7 mouse cellular contexts compared by ENCODE assay signal in genomic region chr10:26772624-26773540, GRCm38 (mm10). TPM values are rescaled to one million over a fixed set of nuclear protein-coding genes. Genes with fewer than 3 reads are reported as not detected.
DNase-seq lines count a peak whose midpoint lies in the region; ATAC-seq and TF ChIP-seq lines count a peak whose summit lies in the region.

No protein-coding gene starts in this region.

- peak overlapping the region; percentile 50 for H3K9ac ChIP-seq in hindbrain, postnatal 0 days (replicated peaks; ENCODE audit: low read length)

- H3K9me3 ChIP-seq in hindbrain, postnatal 0 days (ENCODE audit: low read length): no peaks in the 10 kb centered on the region

- H3K4me1 ChIP-seq in hindbrain, postnatal 0 days (ENCODE audit: insufficient read depth, low read length): 0 out of 2 replicates have a peak, but pooled peaks cover 3% of the 10 kb centered on the region

- H3K27me3 ChIP-seq in hindbrain, postnatal 0 days (ENCODE audit: insufficient read depth, low read length): no peaks in the 10 kb centered on the region

- DNase-seq in cerebellum, postnatal 36 days: peak; percentile 25 to 37
- DNase-seq in gastrocnemius, postnatal 10 days: peak; percentile 72
- DNase-seq in hindbrain, postnatal 0 days (ENCODE audit: low spot score): peak; percentile 90
- DNase-seq in left cerebral cortex, adult 8-10 months (ENCODE audit: low spot score in 2 of 2): peak; percentile 15 to 39
- peak; percentile 38 for DNase-seq in right cerebral cortex, postnatal 25 days

- ATAC-seq in activated CD4-positive, CD25-positive, alpha-beta regulatory T cell, adult 4 months: peak; percentile 45
- peak; percentile 91 for ATAC-seq in hindbrain, postnatal 0 days
- peak; percentile 41 for ATAC-seq in megakaryocyte, adult 5-6 weeks (ENCODE audit: poor library complexity, severe bottlenecking)

- TF ChIP-seq CTCF in hindbrain, postnatal 0 days (IDR thresholded peaks at IDR 0.05; ENCODE audit: low read depth): no peak

- no peaks in the 10 kb centered on the region for H3K36me3 ChIP-seq in hindbrain, postnatal 0 days (ENCODE audit: insufficient read depth, low read length)

- H3K4me3 ChIP-seq in hindbrain, postnatal 0 days (ENCODE audit: low read length): peak overlapping the region; percentile 57

- under 1% methylated on average over 22 of the region's 22 CpGs for WGBS in hindbrain, postnatal 0 days

- H3K4me2 ChIP-seq in hindbrain, postnatal 0 days (ENCODE audit: low read depth, low read length): peak overlapping the region; percentile 98

- H3K27ac ChIP-seq in hindbrain, postnatal 0 days: peak overlapping the region; percentile 79

RNA-seq across cellular contexts. Expression of gene Arhgap18, which starts 19.7 kb away (rescaled TPM):
- 10 to 100 TPM; 34.7 to 37.5 TPM for polyA plus RNA-seq in activated CD4-positive, CD25-positive, alpha-beta regulatory T cell, adult 4 months (2017; shearing (Covaris generic))
- 10 to 100 TPM; 21.2 to 32.0 TPM for total RNA-seq in gastrocnemius, postnatal 10 days (2021)
- total RNA-seq in hindbrain, postnatal 0 days (2014; rRNA removed): 4.2 and 5.3 TPM in 2 replicates
- 8.3 and 9.4 TPM in 2 replicates for polyA plus RNA-seq in hindbrain, postnatal 0 days (2015; fragmentation: Nextera tagmentation; extraction: Ambion mirVana)
- 10 to 100 TPM in 2 of 4 experiments, 1 to 10 TPM in 2; 8.1 to 11.6 (median 10.3) TPM for total RNA-seq in left cerebral cortex, adult 8-10 months (2022)
- total RNA-seq in megakaryocyte, adult 5-6 weeks (2015): 20.2 and 21.3 TPM in 2 replicates
- 25.6 and 27.7 TPM in 2 replicates for total RNA-seq in megakaryocyte, adult 5-6 weeks (2017)

Comparison
In these comparisons a context has a peak if more than half of its experiments do, and no peak if none do; other contexts are left out.
1. Peak in every context shown above with its lines: DNase-seq, ATAC-seq, H3K4me3 ChIP-seq and H3K27ac ChIP-seq.
2. ATAC-seq: peak in every context shown above with its lines; median percentile 91 in hindbrain, postnatal 0 days; 45 in activated CD4-positive, CD25-positive, alpha-beta regulatory T cell, adult 4 months; 41 in megakaryocyte, adult 5-6 weeks.
3. DNase-seq: peak in every context shown above with its lines; median percentile 90 in hindbrain, postnatal 0 days; 72 in gastrocnemius, postnatal 10 days; 38 in right cerebral cortex, postnatal 25 days; 31 in cerebellum, postnatal 36 days; 27 in left cerebral cortex, adult 8-10 months.